Mouse (Mus musculus) erythroblast, embryonic 14.5 days (primary cell): Measurements from ENCODE around the gene Mnt. TPM values are rescaled to one million over a fixed set of nuclear protein-coding genes. Genes with fewer than 3 reads are reported as not detected.
"Not testable (repeated sequence)": the region's sequence is repeated elsewhere in the genome, so short reads cannot be mapped to it uniquely, and the experiment has no call there.

Experiments
- H3K27me3 ChIP-seq: 2 replicates; pipeline ENCODE4 v1.6.1; 2012; ENCODE audit warnings: inconsistent platforms; ENCODE audit not compliant: control insufficient read depth
- H3K36me3 ChIP-seq: 2 replicates; pipeline ENCODE4 v1.6.1; 2012; ENCODE audit warnings: mild to moderate bottlenecking, inconsistent platforms; ENCODE audit not compliant: control insufficient read depth
- H3K4me1 ChIP-seq: 2 replicates; pipeline ENCODE4 v1.6.1; 2012; ENCODE audit warnings: inconsistent platforms; ENCODE audit not compliant: control insufficient read depth
- H3K4me3 ChIP-seq: replicated peaks from 2 replicates; pipeline ENCODE3; 2012; ENCODE audit warnings: moderate library complexity, mild to moderate bottlenecking, inconsistent platforms
- H3K9me3 ChIP-seq: 2 replicates; pipeline ENCODE4 v1.6.1; 2012; ENCODE audit warnings: low read length, inconsistent platforms, mixed read lengths; ENCODE audit not compliant: control insufficient read depth
- GATA1 ChIP-seq: IDR thresholded peaks from 2 replicates; pipeline ENCODE4 v1.6.1; 2012; ENCODE audit warnings: low read length, inconsistent platforms, mixed read lengths
- TAL1 ChIP-seq: IDR thresholded peaks from 3 replicates; pipeline ENCODE4 v1.6.1; 2012; ENCODE audit warnings: low read length, inconsistent platforms, mixed read lengths
- polyA plus RNA-seq: library from polyadenylated mRNA; stranded (reverse); fragments of >175 nt; gene quantifications from 2 replicates; pipeline ENCODE4 v1.2.3, GENCODE M21; 2012

The Mnt gene
- 3.4 and 3.7 TPM in 2 replicates for polyA plus RNA-seq

GRCm38 (mm10) chr11:74830256-74831161 is at the start of gene Mnt:
Gene Mnt, plus strand, starts transcription at chr11:74830920.
- Histone ChIP-seq H3K4me1 (peaks cover 87% of the 10 kb centered on the region), H3K27me3 (no peaks in the 10 kb centered on the region), H3K4me3 (peak within 1 kb of the TSS; percentile 81), H3K36me3 (peaks cover 11% of the 10 kb centered on the region), H3K9me3 (no peaks in the 10 kb centered on the region)
- no peak for TF ChIP-seq GATA1
- no peak for TF ChIP-seq TAL1

GRCm38 (mm10) chr11:74792874-74793273 is 37.8 kb upstream of the Mnt start:
- Histone ChIP-seq H3K4me1 (no peaks in the 10 kb centered on the region), H3K4me3 (no peak overlapping the region), H3K27me3 (no peaks in the 10 kb centered on the region), H3K9me3 (no peaks in the 10 kb centered on the region), H3K36me3 (peaks cover 76% of the 10 kb centered on the region)
- TF ChIP-seq TAL1 = no peak
- no peak for TF ChIP-seq GATA1

- Histone ChIP-seq H3K4me3 (no peak overlapping the region), H3K9me3 (no peaks in the 10 kb centered on the region), H3K36me3 (peaks cover 53% of the 10 kb centered on the region), H3K4me1 (no peaks in the 10 kb centered on the region), H3K27me3 (no peaks in the 10 kb centered on the region)
- no peak for TF ChIP-seq GATA1
- no peak for TF ChIP-seq TAL1
Observed at GRCm38 (mm10) chr11:74800658-74801057, 30.1 kb upstream of the Mnt start.

- TF ChIP-seq GATA1 (no peak), TAL1 (no peak)
- no peaks in the 10 kb centered on the region for H3K4me1 ChIP-seq
- H3K36me3 ChIP-seq = peaks cover 54% of the 10 kb centered on the region
- no peaks in the 10 kb centered on the region for H3K9me3 ChIP-seq
- no peaks in the 10 kb centered on the region for H3K27me3 ChIP-seq
- no peak overlapping the region for H3K4me3 ChIP-seq
Observed at GRCm38 (mm10) chr11:74804081-74804627, 26.6 kb upstream of the Mnt start.

- Histone ChIP-seq H3K27me3 (no peaks in the 10 kb centered on the region), H3K4me1 (peaks cover 2% of the 10 kb centered on the region), H3K36me3 (peaks cover 56% of the 10 kb centered on the region), H3K4me3 (no peak overlapping the region), H3K9me3 (no peaks in the 10 kb centered on the region)
- TF ChIP-seq GATA1 (no peak), TAL1 (no peak)
Observed at GRCm38 (mm10) chr11:74807246-74807882, 23.4 kb upstream of the Mnt start.

GRCm38 (mm10) chr11:74808251-74808853 is 22.4 kb upstream of the Mnt start:
- H3K4me1 ChIP-seq = peaks cover 2% of the 10 kb centered on the region
- TF ChIP-seq GATA1 (no peak), TAL1 (no peak)
- no peaks in the 10 kb centered on the region for H3K9me3 ChIP-seq
- no peaks in the 10 kb centered on the region for H3K27me3 ChIP-seq
- no peak overlapping the region for H3K4me3 ChIP-seq
- H3K36me3 ChIP-seq = peaks cover 58% of the 10 kb centered on the region

GRCm38 (mm10) chr11:74810134-74810533 is 20.6 kb upstream of the Mnt start:
- no peak for TF ChIP-seq GATA1
- no peak for TF ChIP-seq TAL1
- Histone ChIP-seq H3K4me3 (no peak overlapping the region), H3K36me3 (peaks cover 54% of the 10 kb centered on the region), H3K4me1 (peaks cover 2% of the 10 kb centered on the region), H3K27me3 (no peaks in the 10 kb centered on the region), H3K9me3 (no peaks in the 10 kb centered on the region)

- H3K9me3 ChIP-seq, H3K27me3 ChIP-seq, H3K4me1 ChIP-seq, H3K4me3 ChIP-seq: not testable (repeated sequence)
- peaks cover 46% of the 10 kb centered on the region for H3K36me3 ChIP-seq
Observed at GRCm38 (mm10) chr11:74811027-74811426, 19.7 kb upstream of the Mnt start.

- Histone ChIP-seq H3K4me1 (peaks cover 2% of the 10 kb centered on the region), H3K36me3 (peaks cover 46% of the 10 kb centered on the region), H3K9me3 (no peaks in the 10 kb centered on the region), H3K4me3 (no peak overlapping the region), H3K27me3 (no peaks in the 10 kb centered on the region)
- TF ChIP-seq GATA1 (no peak), TAL1 (no peak)
Observed at GRCm38 (mm10) chr11:74811538-74811937, 19.2 kb upstream of the Mnt start.
